Mouse (Mus musculus) brain, embryonic 14.5 days (tissue): ENCODE measurements around the gene Gm8439. TPM values are rescaled to one million over a fixed set of nuclear protein-coding genes. Genes with fewer than 3 reads are reported as not detected.

ENCODE experiments used
- DNase-seq: peaks from one replicate; pipeline ENCODE4 v3.0.0-alpha.2; 2011; ENCODE audit warnings: low read depth
- CTCF ChIP-seq: fragments of 200-500 bp; IDR thresholded peaks from 2 replicates; pipeline ENCODE4 v1.5.1; 2012; ENCODE audit warnings: inconsistent platforms, mild to moderate bottlenecking, moderate library complexity, borderline replicate concordance; ENCODE audit not compliant: insufficient read depth, insufficient read length; ENCODE audit errors: extremely low read depth
- POLR2A ChIP-seq: fragments of 200-500 bp; IDR thresholded peaks from 2 replicates; pipeline ENCODE4 v1.6.1; 2012; ENCODE audit warnings: mild to moderate bottlenecking, inconsistent platforms, borderline replicate concordance; ENCODE audit not compliant: poor library complexity, insufficient read depth, insufficient read length, severe bottlenecking; ENCODE audit errors: extremely low read depth
- polyA plus RNA-seq: library from polyadenylated mRNA; depleted of rRNA; stranded (reverse); fragments of >200 nt; gene quantifications from 2 replicates; pipeline ENCODE4 v1.2.3, GENCODE M21; 2012; rRNA removed

Gm8439 gene
- polyA plus RNA-seq, 1 experiment = not detected

DNA sequence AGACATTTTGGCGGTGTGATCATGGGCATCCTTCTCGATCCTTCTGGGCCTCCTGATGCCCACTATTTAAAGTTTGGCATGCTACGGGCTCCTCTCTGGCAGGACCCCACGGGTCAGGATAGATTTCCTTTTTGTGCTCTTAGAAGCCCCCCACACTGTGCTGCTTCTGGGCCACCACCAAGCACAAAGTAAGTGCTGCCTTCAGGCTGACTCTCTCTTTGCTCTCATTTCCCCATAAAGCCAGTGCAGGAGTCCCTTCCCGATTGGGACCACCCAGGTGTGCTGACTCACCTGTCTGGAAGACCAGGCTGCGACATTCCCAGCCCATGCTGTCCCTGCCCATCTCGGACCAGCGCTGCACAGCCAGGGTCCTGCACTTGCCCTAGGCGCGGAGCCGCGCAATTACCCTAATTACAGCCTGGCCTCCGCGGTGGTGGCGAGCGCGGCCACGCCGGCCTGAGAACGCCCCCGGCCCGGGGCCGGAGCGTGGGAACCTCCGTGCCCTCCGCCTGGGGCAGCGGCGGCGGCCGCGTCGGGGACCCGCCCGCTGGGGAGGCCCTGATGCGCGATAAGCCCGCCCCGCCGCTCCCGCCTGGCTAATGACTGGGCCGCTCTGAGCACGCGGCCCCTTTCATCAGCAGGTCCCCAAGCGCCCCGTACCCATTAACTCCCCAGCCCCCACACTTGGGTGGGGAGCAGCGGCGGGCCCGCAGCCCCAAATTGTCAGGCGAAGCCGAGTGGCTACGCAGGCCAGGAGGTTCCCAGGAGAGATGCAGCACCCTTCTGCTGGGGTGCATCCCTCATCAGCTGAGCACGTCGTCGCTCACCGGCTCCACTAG is 61.0 kb downstream of the Gm8439 start:
- peak; percentile 67 for DNase-seq
- TF ChIP-seq POLR2A (no peak), CTCF (no peak)

DNA sequence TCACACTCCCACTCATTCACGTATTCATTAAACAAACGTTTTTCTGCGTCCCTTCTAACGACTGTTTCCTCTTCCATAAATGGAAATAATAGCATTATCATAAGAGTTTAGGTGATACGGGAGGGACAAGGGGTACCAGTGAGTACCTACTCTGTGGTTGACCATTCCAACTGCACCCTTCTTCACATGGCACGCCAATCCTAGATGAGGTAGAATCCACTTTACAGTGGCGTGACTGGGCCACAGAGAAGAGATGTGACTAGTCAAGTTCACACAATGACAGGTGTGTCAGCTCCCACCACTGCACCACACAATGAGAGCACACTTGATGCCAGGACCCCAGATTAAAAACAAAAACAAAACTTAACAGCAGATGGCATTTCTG is 61.7 kb downstream of the Gm8439 start:
- peak; percentile 10 for DNase-seq
- TF ChIP-seq CTCF = no peak
- TF ChIP-seq POLR2A = no peak

DNA sequence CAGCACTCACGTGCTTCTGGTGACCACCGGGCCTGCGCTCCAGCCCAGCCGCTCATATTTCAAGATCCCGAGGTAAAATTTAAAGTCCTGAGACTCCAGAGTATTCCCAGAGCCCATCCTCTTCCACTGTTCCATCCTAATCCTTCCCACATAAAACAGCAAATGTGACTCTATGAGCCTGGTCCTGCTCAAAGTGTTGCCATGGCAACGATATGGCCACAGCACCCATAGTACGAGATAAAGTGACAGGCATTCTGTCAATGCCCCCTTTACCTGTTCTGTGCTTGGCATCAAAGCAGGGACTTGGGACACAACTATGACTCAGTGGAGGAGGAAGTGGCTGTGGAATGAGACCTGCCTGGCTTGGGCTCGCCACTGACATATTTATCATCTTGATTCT is 67.4 kb downstream of the Gm8439 start:
- no peak for DNase-seq
- TF ChIP-seq CTCF (no peak), POLR2A (no peak)

Other genes with a start within 250 kb of the Gm8439 start
- gene Scmh1, start 183.5 kb upstream of the Gm8439 start, polyA plus RNA-seq = 94.9 and 123 TPM in 2 replicates
- gene Slfnl1, start 56.5 kb upstream of the Gm8439 start, polyA plus RNA-seq = 0.10 and 0.18 TPM in 2 replicates
- gene Ctps, start 18.5 kb upstream of the Gm8439 start, polyA plus RNA-seq = 42.5 and 46.7 TPM in 2 replicates
- gene Cited4, start 77.8 kb downstream of the Gm8439 start, polyA plus RNA-seq = 0.90 and 0.97 TPM in 2 replicates
- 10.9 and 11.8 TPM in 2 replicates for gene Kcnq4, start 159.9 kb downstream of the Gm8439 start, polyA plus RNA-seq
- gene Nfyc, start 242.8 kb downstream of the Gm8439 start, polyA plus RNA-seq = 160 and 212 TPM in 2 replicates